Comparison of ENCODE assay signal across 8 mouse cellular contexts in the genomic region with DNA sequence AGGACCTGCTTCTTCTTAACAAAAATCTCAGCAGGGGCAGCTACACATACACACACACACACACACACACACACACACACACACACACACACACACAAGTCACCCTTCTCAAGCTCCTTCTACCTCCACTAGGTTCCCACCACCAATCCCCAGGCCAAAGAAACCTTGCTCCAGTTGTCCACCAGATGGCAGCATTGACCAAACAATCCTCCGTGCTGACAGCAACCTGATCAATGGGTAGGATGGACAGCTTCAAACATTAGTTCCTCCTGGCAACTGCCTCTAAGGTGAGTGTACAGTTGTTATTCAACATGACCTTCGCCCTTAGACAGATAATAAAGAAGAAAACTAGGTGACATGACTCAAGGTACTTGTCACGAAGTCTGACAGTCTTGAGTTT. TPM values are rescaled to one million over a fixed set of nuclear protein-coding genes. Genes with fewer than 3 reads are reported as not detected.
A peak's percentile ranks its signal among the peaks of the same experiment; 100 is the strongest.
DNase-seq lines count a peak whose midpoint lies in the region; TF ChIP-seq lines count a peak whose summit lies in the region.

No protein-coding gene starts in this region.

- H3K9me3 ChIP-seq in ES-E14 (ENCODE audit: control insufficient read depth, insufficient read depth, low read depth, low read length), result no peaks in the 10 kb centered on the region

- no peak overlapping the region for H3K4me3 ChIP-seq in ES-E14 (ENCODE audit: insufficient read depth in 1 of 2, low read depth in 1 of 2, low read length in 2 of 2, poor library complexity in 1 of 2, severe bottlenecking in 1 of 2)

- H3K27ac ChIP-seq in ES-E14 (ENCODE audit: insufficient read depth, low read depth, low read length, poor library complexity, severe bottlenecking), result no peak overlapping the region

- DNase-seq in ES-E14 (ENCODE audit: low read depth, low spot score), result peak; percentile 76
- DNase-seq in brain, adult 2 months (ENCODE audit: low read depth, low spot score), result peak; percentile 90
- DNase-seq in fibroblast of lung, adult 2 months (ENCODE audit: low read depth), result peak; percentile 46
- peak; percentile 21 for DNase-seq in heart, postnatal 25 days (ENCODE audit: low spot score)
- peak; percentile 67 for DNase-seq in layer of hippocampus, adult 9-10 months (ENCODE audit: low spot score)
- peak; percentile 82 for DNase-seq in lung, postnatal 25 days (ENCODE audit: low spot score)
- peak; percentile 85 for DNase-seq in retina, postnatal 7 days (ENCODE audit: low read depth, low spot score)
- peak; percentile 74 for DNase-seq in urinary bladder, postnatal 14 days (ENCODE audit: low spot score)

- H3K4me1 ChIP-seq in ES-E14 (ENCODE audit: control insufficient read depth in 2 of 2, insufficient read depth in 2 of 2, low read length in 2 of 2, poor library complexity in 1 of 2), result peaks cover 0 to 3% of the 10 kb centered on the region in 2 experiments; a peak in 1 of 4 replicates

- intact Hi-C loops in heart, postnatal 25 days (cut with DNase I), result loop anchor here (1.0 to 2.0 kb wide), 4 partner anchors 90 to 536 kb away; no protein-coding TSS in a partner anchor

- in situ Hi-C loops in ES-E14 (cut with MboI; ENCODE audit: low sequenced_read_pairs in 2 of 2, unreplicated experiment in 2 of 2), result no loop called here

- no peaks in the 10 kb centered on the region for H3K36me3 ChIP-seq in ES-E14 (ENCODE audit: control insufficient read depth, insufficient read depth, low read length, poor library complexity, severe bottlenecking)

- H3K9ac ChIP-seq in ES-E14 (ENCODE audit: insufficient read depth, low read depth, low read length, poor library complexity, severe bottlenecking), result no peak overlapping the region

TF ChIP-seq in ES-E14, 5 proteins besides CTCF, POLR2A, EP300 and RAD21:
- no peak for TF ChIP-seq ZNF384 (IDR thresholded peaks at IDR 0.05; ENCODE audit: low read depth, low read length)
- peak; percentile 84; the same call in 1 of the 2 replicates for TF ChIP-seq ZC3H11A (IDR thresholded peaks at IDR 0.05; ENCODE audit: borderline replicate concordance, low read depth, low read length)

RNA-seq across cellular contexts. Expression of gene C2cd4d, which starts 4.5 kb away (rescaled TPM):
- not detected in 2 replicates for total RNA-seq in ES-E14 (2012; rRNA removed)
- total RNA-seq in heart, postnatal 25 days (2021), result not detected

RNA-seq across cellular contexts. Expression of gene Rorc, which starts 5.8 kb away (rescaled TPM):
- 0.21 TPM in 1 of 2 replicates, not detected in the other for total RNA-seq in ES-E14 (2012; rRNA removed)
- total RNA-seq in heart, postnatal 25 days (2021), result 10 to 100 TPM; 22.3 to 38.7 TPM

RNA-seq across cellular contexts. Expression of gene Them5, which starts 24.9 kb away (rescaled TPM):
- total RNA-seq in ES-E14 (2012; rRNA removed), result 0.36 and 0.53 TPM in 2 replicates
- not detected for total RNA-seq in heart, postnatal 25 days (2021)

RNA-seq across cellular contexts. Expression of gene Lingo4, which starts 31.6 kb away (rescaled TPM):
- not detected in 2 replicates for total RNA-seq in ES-E14 (2012; rRNA removed)
- under 1 TPM; 0.06 to 0.08 TPM for total RNA-seq in heart, postnatal 25 days (2021)

RNA-seq across cellular contexts. Expression of gene Tdrkh, which starts 46.3 kb away (rescaled TPM):
- total RNA-seq in ES-E14 (2012; rRNA removed), result 3.2 and 3.4 TPM in 2 replicates
- total RNA-seq in heart, postnatal 25 days (2021), result 1 to 10 TPM; 3.2 to 3.6 TPM

Comparison
In these comparisons a context has a peak if more than half of its experiments do, and no peak if none do; other contexts are left out.
1. DNase-seq: peak in every context shown above with its lines; median percentile 90 in brain, adult 2 months; 85 in retina, postnatal 7 days; 82 in lung, postnatal 25 days; 76 in ES-E14; 74 in urinary bladder, postnatal 14 days; 67 in layer of hippocampus, adult 9-10 months; 46 in fibroblast of lung, adult 2 months; 21 in heart, postnatal 25 days.
2. RNA of gene Rorc, which starts 5.8 kb away (total RNA-seq): 22.3 to 38.7 TPM in heart, postnatal 25 days; 0.21 TPM in ES-E14; every median in the first group is over 10 times any median in the second.